Mouse (Mus musculus) layer of hippocampus, postnatal 14 days (tissue): ENCODE results near the gene Capn15. TPM values are rescaled to one million over a fixed set of nuclear protein-coding genes. Genes with fewer than 3 reads are reported as not detected.

Experiments
- DNase-seq, 2 experiments: peaks; one replicate each; pipeline ENCODE4 v3.0.0; 2021 to 2022; ENCODE audit warnings: low spot score in 2 of 2, mixed read lengths in 1 of 2
- total RNA-seq, 2 experiments: library from RNA; stranded (reverse); gene quantifications; 2 replicates each; pipeline ENCODE4 v1.2.3; 2021

The Capn15 gene
- total RNA-seq, 2 experiments from 2014 or later: 44.4 to 46.2 TPM

- no peak for DNase-seq
These were observed 28.0 kb downstream of the Capn15 start for GRCm38 (mm10) chr17:25957586-25958051.

DNA sequence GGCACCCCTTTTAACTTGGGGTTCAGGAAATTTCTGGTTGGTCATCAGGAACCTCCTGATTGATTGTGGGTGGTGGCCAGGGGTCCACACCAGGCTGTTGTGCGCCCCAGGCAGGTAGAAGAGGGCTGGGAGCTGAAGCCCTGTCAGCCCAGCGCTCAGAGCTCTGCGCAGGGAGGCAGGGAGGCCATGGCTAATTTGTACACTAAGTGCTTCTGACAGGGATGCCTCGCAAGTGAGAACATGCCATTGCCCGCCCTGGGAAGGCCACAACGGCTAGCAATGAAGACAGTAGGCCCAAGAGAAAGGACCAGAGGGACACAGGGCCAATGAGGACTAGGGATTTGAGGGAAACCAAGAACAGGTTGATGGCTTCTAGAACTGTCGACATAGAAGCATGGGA is 29.0 kb downstream of the Capn15 start:
- DNase-seq: no peak

DNA sequence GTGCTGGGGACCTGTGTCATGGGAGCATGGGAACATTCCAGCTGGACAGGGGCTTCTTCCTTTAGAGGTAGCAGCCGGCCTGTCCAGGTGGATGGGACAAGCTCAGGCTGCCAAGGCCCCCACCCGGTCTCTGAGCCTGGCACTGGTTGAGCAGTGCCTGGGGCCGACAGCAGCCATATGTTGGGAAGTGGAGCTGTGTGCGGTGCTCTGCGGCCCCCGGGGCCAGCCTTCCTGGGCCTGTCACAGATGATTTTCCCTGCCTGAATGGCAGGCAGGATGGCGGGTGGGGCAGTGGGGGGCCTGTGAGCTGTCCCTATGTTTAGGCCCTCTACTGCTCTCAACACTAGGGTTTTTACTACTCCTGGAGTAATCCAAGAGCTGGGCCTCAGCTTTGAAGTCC is 29.4 kb downstream of the Capn15 start:
- no peak for DNase-seq

DNA sequence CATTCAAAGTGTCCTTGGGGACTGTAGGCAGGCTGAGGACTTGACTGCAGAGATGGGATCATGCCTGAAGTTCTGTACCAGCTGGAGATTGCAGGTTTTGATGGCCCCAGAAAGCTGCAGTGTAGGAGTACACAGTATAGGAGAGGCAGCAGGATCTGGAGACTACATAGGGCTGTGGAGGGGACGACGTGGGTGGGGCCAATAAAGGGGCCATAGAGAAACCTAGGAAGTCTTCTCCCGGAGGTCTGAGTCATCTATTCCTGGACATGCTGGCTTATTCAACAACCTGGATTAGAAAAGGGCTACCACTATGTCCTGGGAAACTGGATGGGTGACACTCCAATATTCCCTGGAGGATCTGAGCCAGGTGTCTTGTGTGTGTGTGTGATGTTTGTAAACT is 29.9 kb downstream of the Capn15 start:
- no peak for DNase-seq

- no peak for DNase-seq
These were observed 30.9 kb downstream of the Capn15 start for GRCm38 (mm10) chr17:25954671-25955070.

GRCm38 (mm10) chr17:25953161-25953560 is 32.4 kb downstream of the Capn15 start:
- no peak for DNase-seq

DNA sequence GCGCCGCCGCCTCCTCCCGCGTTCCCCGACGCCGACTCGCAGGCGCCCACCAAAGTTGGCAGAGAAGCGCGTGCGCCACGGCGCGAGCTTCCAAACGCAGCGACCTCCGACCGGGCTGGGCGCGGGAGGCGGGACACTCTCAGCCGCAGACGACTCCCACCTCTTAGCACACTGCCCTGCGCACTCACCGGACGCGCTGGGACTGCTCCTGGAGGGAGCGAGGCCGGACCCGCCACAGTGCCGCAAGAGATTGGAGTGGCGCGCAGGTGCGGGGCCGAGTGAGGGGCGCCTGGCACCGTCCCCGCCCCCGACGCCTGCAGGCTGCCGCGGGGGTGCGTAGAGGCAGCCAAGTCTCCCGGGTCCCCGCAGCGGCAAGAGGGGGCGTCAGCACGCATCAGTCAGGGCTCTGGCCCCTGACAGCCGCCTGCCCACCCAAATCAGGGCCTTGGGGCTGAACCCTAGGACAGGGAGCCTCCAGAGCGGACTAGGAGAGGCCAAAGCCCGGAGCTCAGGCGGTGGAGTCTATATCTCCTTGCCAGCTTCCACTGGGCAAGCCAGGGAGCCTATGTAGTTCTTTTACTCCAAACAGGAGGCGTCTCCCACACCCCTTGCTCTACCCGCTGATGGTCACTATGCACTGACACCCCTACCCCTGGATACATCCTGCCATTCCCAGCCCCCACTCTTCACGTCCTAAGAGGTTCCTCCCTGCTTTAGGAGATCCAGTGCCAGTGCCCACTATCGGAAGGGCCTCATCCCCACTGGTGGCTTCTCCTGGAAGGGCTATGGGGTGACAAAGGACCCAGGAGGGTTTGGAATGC is 33.6 kb downstream of the Capn15 start, which contains the start of gene A930017K11Rik:
Gene A930017K11Rik (minus strand): TSS at position 763 of the 821 bp plus-strand sequence.
- no peak for DNase-seq

GRCm38 (mm10) chr17:25951225-25951802 is 34.3 kb downstream of the Capn15 start:
- DNase-seq: no peak

- no peak for DNase-seq
These were observed 34.9 kb downstream of the Capn15 start for GRCm38 (mm10) chr17:25950706-25951105.

DNA sequence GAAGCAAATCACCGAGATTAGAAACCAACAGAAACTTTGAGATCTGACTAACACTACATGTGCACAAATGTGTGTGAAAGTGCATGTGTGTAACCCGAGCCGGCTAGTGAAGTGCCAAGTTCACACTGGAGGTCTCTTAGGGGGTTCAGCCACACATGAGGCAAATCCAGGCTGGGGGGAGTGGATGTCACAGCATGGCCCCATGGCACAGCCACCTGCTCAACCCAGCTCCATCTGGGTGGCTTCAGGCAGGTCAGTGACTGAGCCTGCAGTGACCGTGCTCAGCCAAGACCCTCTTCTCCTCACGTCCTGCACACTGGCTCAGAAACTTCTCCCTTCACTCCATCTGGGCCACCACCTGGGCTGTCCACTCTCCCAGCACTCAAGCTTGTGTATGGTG is 35.6 kb downstream of the Capn15 start:
- no peak for DNase-seq

DNA sequence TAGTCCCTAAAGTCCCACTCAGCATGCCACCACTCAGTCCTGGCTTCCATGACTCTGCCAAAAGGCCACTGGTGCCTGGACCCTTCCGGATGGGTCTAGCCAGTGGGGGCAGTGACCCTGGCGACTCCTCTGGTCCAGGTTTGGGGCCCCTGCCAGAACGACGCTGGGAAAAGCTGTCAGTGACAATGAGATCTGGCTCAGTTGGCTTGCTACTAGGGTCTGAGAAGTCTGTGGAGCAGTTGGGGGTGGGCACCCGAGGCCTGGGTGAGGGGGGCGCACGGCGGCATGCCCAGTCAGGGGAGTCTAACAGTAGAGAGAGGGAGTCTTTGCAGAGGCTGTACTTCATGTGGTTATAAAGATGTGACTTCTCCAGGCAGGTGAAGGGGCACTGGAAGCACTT is 37.5 kb downstream of the Capn15 start:
- no peak for DNase-seq

DNA sequence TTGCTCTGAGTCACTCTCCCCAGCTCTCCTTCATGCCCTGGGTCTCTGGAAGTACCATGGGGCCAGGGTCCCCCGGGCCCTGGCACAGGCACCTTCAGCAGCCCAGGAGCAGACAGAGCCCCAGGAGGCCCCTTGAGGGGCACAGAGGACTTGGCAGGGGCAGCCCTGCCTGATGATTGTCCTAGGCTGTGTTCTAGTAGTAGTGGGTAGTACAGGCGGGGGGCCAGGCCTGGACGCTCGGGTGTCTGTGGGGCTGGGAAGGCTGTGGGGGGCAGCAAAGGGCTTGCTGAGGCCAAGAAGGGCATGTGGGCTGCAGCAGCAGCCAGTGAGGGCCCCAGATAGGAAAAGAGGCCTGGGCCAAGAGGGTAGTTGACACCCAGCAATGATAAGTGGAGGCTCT is 38.0 kb downstream of the Capn15 start:
- no peak for DNase-seq

- DNase-seq: no peak
These were observed 38.7 kb downstream of the Capn15 start for GRCm38 (mm10) chr17:25946891-25947290.

DNA sequence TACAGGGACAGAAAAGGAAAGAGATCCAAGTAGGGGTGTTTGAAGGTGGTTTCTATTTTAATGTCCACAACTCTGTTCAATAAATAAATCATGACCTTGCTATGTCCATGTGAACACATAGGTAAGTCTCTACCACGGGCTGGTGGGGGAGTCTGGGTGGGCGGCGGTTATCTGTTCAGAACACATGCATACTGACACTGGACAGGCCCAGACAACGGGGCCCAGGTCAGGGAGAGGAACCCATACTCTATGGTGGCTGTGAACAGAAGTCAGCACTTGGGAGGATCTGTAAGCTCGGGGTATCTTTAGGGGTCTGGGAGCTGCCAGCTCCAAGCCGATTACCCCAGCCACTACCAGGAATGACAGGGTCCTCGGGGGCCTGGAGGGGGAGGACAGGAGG is 39.2 kb downstream of the Capn15 start:
- no peak for DNase-seq

DNA sequence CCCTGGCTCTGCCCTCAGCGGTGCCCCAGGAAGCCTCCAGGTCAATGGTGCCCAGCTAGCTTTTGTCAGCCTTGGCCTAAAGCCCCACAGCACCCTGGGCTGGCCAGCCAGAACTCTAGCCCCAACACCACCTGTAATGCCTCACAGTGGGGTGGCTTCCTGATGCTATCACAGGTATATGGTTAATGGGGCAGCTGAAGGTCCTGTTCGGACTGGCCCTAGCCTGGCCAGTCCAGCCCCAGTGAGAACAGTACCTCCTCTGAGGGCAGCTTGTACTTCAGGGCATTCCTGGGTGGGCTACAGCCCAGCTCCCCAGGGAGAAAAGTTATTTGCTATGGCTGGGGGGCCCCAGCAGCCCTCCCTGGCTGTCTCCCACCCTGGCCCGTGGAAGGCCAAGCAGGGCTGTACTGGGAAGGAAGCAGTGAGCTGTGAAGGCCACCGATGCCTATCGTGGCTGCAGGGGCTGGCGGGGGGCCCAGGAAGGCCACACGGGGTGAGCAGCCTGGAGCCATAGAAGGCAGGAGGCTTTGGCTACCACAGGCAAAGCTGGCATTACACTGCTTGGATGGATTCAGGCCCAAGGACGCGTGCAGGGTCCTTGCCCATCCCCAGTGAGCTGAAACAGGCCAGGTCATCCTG is 40.0 kb downstream of the Capn15 start:
- no peak for DNase-seq

- no peak for DNase-seq
These were observed 41.0 kb downstream of the Capn15 start, which contains the start of the genes Pigq and Nhlrc4 for GRCm38 (mm10) chr17:25944366-25945163. Pigq (minus strand) TSS chr17:25944936. Nhlrc4 (minus strand) TSS chr17:25944961.

- no peak for DNase-seq
These were observed 41.8 kb downstream of the Capn15 start for GRCm38 (mm10) chr17:25943769-25944168.

GRCm38 (mm10) chr17:25943221-25943620 is 42.4 kb downstream of the Capn15 start:
- no peak for DNase-seq

- no peak for DNase-seq
These were observed 42.9 kb downstream of the Capn15 start for GRCm38 (mm10) chr17:25942597-25943151.

- DNase-seq: peak; percentile 75
These were observed 43.9 kb downstream of the Capn15 start for GRCm38 (mm10) chr17:25941511-25942241.
